Mouse (Mus musculus): ENCODE data around the gene Ncstn.

Ncstn gene

GRCm38 (mm10) chr1:172082101-172082898 lies at the start of gene Ncstn, which contains the start of gene Copa:
Gene Ncstn (minus strand): TSS chr1:172082795.
Gene Copa (plus strand): TSS chr1:172082529.
- in situ Hi-C loops (cut with MboI, MseI): no loop called here

GRCm38 (mm10) chr1:172132319-172132718 lies 49.7 kb upstream of the Ncstn start:
- in situ Hi-C loops (cut with MboI, MseI): loop anchor here (25.0 kb wide), 1 partner anchor 380 kb away; the partner anchor contains the start of genes Cfap45 and Tagln2

GRCm38 (mm10) chr1:172129780-172130179 lies 47.2 kb upstream of the Ncstn start:
- in situ Hi-C loops (cut with MboI, MseI): loop anchor here (25.0 kb wide), 1 partner anchor 383 kb away; the partner anchor contains the start of genes Cfap45 and Tagln2

GRCm38 (mm10) chr1:172129108-172129507 lies 46.5 kb upstream of the Ncstn start:
- in situ Hi-C loops (cut with MboI, MseI): loop anchor here (25.0 kb wide), 1 partner anchor 383 kb away; the partner anchor contains the start of genes Cfap45 and Tagln2

GRCm38 (mm10) chr1:172128563-172128962 lies 46.0 kb upstream of the Ncstn start:
- in situ Hi-C loops (cut with MboI, MseI): loop anchor here (25.0 kb wide), 1 partner anchor 384 kb away; the partner anchor contains the start of genes Cfap45 and Tagln2

GRCm38 (mm10) chr1:172127487-172127886 lies 44.9 kb upstream of the Ncstn start:
- in situ Hi-C loops (cut with MboI, MseI): loop anchor here (25.0 kb wide), 1 partner anchor 385 kb away; the partner anchor contains the start of genes Cfap45 and Tagln2

GRCm38 (mm10) chr1:172126376-172127347 lies 44.1 kb upstream of the Ncstn start, which contains the start of gene Pex19:
Gene Pex19 (plus strand): TSS chr1:172126755.
- in situ Hi-C loops (cut with MboI, MseI): loop anchor here (25.0 kb wide), 1 partner anchor 386 kb away; the partner anchor contains the start of genes Cfap45 and Tagln2

GRCm38 (mm10) chr1:172124572-172124971 lies 42.0 kb upstream of the Ncstn start:
- in situ Hi-C loops (cut with MboI, MseI): no loop called here

GRCm38 (mm10) chr1:172122671-172123070 lies 40.1 kb upstream of the Ncstn start:
- in situ Hi-C loops (cut with MboI, MseI): no loop called here

- in situ Hi-C loops (cut with MboI, MseI): loop anchor here (10.0 kb wide), 1 partner anchor 305 kb away; no protein-coding TSS in a partner anchor
Observed at GRCm38 (mm10) chr1:172119720-172120119, 37.1 kb upstream of the Ncstn start.

- in situ Hi-C loops (cut with MboI, MseI): loop anchor here (10.0 kb wide), 1 partner anchor 304 kb away; no protein-coding TSS in a partner anchor
Observed at GRCm38 (mm10) chr1:172119100-172119499, 36.5 kb upstream of the Ncstn start.

- in situ Hi-C loops (cut with MboI, MseI): loop anchor here (10.0 kb wide), 1 partner anchor 302 kb away; no protein-coding TSS in a partner anchor
Observed at GRCm38 (mm10) chr1:172116948-172117347, 34.4 kb upstream of the Ncstn start.

GRCm38 (mm10) chr1:172107777-172108477 lies 25.3 kb upstream of the Ncstn start:
- in situ Hi-C loops (cut with MboI, MseI): no loop called here

GRCm38 (mm10) chr1:172105101-172105500 lies 22.5 kb upstream of the Ncstn start:
- in situ Hi-C loops (cut with MboI, MseI): no loop called here

- in situ Hi-C loops (cut with MboI, MseI): no loop called here
Observed at GRCm38 (mm10) chr1:172103619-172104018, 21.0 kb upstream of the Ncstn start.

GRCm38 (mm10) chr1:172099325-172100033 lies 16.9 kb upstream of the Ncstn start:
- in situ Hi-C loops (cut with MboI, MseI): no loop called here

- in situ Hi-C loops (cut with MboI, MseI): no loop called here
Observed at GRCm38 (mm10) chr1:172095202-172095601, 12.6 kb upstream of the Ncstn start.

- in situ Hi-C loops (cut with MboI, MseI): no loop called here
Observed at GRCm38 (mm10) chr1:172094295-172094694, 11.7 kb upstream of the Ncstn start.

- in situ Hi-C loops (cut with MboI, MseI): no loop called here
Observed at GRCm38 (mm10) chr1:172093522-172093921, 10.9 kb upstream of the Ncstn start.

- in situ Hi-C loops (cut with MboI, MseI): no loop called here
Observed at GRCm38 (mm10) chr1:172082899-172083445, 377 bp upstream of the Ncstn start.

Measured in regulatory T cell (primary cell).